Mouse (Mus musculus) heart, embryonic 14.5 days (tissue): Measurements from ENCODE around the gene Olfr1201. TPM values are rescaled to one million over a fixed set of nuclear protein-coding genes. Genes with fewer than 3 reads are reported as not detected.

Experiments used
- ATAC-seq: fragments of 200-750 bp; cut with Nextera tagmentation; 2 replicates; pipeline ENCODE4 v1.8.0; 2017; ENCODE audit warnings: low read depth, moderate TSS enrichment; ENCODE audit not compliant: insufficient number of reproducible peaks, insufficient read depth, low FRiP score
- H3K27ac ChIP-seq, 2 experiments: fragments of 200-500 bp in 1 of 2; fragments of 300-500 bp in 1 of 2; sonication (generic) in 1 of 2; replicated peaks in 1 of 2; 2 replicates each; pipeline ENCODE4 v1.5.1; 2012 to 2014; ENCODE audit warnings: low read depth in 2 of 2, low read length in 2 of 2, control low read depth in 1 of 2, mild to moderate bottlenecking in 1 of 2, mixed read lengths in 1 of 2; ENCODE audit not compliant: control insufficient read depth in 1 of 2, insufficient read depth in 1 of 2
- H3K27me3 ChIP-seq: fragments of 300-500 bp; sonication (generic); 2 replicates; pipeline ENCODE4 v1.6.1; 2014; ENCODE audit warnings: mild to moderate bottlenecking, low read length, control low read depth; ENCODE audit not compliant: control insufficient read depth, insufficient read depth
- H3K36me3 ChIP-seq: fragments of 300-500 bp; sonication (generic); 2 replicates; pipeline ENCODE4 v1.6.1; 2014; ENCODE audit warnings: mild to moderate bottlenecking, control low read depth, low read length, mixed read lengths; ENCODE audit not compliant: control insufficient read depth, insufficient read depth
- H3K4me1 ChIP-seq, 2 experiments: fragments of 200-500 bp in 1 of 2; fragments of 300-500 bp in 1 of 2; sonication (generic) in 1 of 2; 2 replicates each; pipeline ENCODE4 v1.6.1; 2012 to 2014; ENCODE audit warnings: low read length in 2 of 2, control low read depth in 1 of 2, mixed read lengths in 1 of 2; ENCODE audit not compliant: control insufficient read depth in 2 of 2, insufficient read depth in 2 of 2
- H3K4me2 ChIP-seq: fragments of 300-500 bp; sonication (generic); 2 replicates; pipeline ENCODE4 v1.6.1; 2014; ENCODE audit warnings: mild to moderate bottlenecking, low read length
- H3K4me3 ChIP-seq, 2 experiments: fragments of 200-500 bp in 1 of 2; fragments of 300-500 bp in 1 of 2; sonication (generic) in 1 of 2; 2 replicates each; pipeline ENCODE4 v1.5.1; 2012 to 2014; ENCODE audit warnings: low read length in 2 of 2, mild to moderate bottlenecking in 2 of 2, control low read depth in 1 of 2, low read depth in 1 of 2, moderate library complexity in 1 of 2; ENCODE audit not compliant: control insufficient read depth in 1 of 2, insufficient read depth in 1 of 2
- H3K9ac ChIP-seq: fragments of 300-500 bp; sonication (generic); 2 replicates; pipeline ENCODE4 v1.6.1; 2014; ENCODE audit warnings: mild to moderate bottlenecking, low read length
- H3K9me3 ChIP-seq: fragments of 300-500 bp; sonication (generic); 2 replicates; pipeline ENCODE4 v1.6.1; 2016; ENCODE audit warnings: low read length, control low read depth; ENCODE audit not compliant: control insufficient read depth
- WGBS: fragments of 180-500 bp; shearing (Covaris S2); extraction: QIAGEN DNeasy Blood & Tissue Kit; methylation state at CpG from one replicate; pipeline ENCODE4 v1.1.7; 2014; 5-methylcytosine and 5-hydroxymethylcytosine counted together
- polyA plus RNA-seq: library from polyadenylated mRNA; unstranded; fragments of >200 nt; fragmentation: Nextera tagmentation; extraction: Ambion mirVana; gene quantifications from 2 replicates; pipeline ENCODE4 v1.2.1, GENCODE M21; 2014

Gene Olfr1201
- not detected in 2 replicates for polyA plus RNA-seq

DNA sequence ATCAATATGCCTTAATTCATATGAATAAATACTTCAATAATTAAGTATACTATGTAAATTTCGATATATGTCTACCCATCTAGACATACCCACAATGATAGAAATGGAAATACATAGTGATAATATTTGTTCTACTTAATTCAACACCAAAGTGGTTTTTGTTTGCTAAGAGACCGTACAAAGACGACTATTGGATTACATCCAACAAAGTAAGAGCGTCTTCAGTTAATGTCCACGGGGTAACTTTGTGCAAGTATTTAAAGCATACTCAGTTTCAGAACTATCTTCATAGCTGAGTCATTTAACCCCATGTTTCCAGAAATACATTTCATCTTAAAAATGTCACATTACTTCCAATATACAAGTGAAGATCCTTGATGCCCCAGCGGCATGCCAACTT, at the start of gene Olfr1201:
TSS of gene Olfr1201 (plus strand) at position 301 of the 400 bp plus-strand sequence.
- H3K4me2 ChIP-seq: no peak within 1 kb of the TSS
- no peak within 1 kb of the TSS for H3K27ac ChIP-seq
- no peaks in the 10 kb centered on the region for H3K9me3 ChIP-seq
- no peak within 1 kb of the TSS for H3K9ac ChIP-seq
- no peak within 1 kb of the TSS for H3K4me3 ChIP-seq
- no peak for ATAC-seq
- no peaks in the 10 kb centered on the region for H3K27me3 ChIP-seq
- H3K4me1 ChIP-seq: no peaks in the 10 kb centered on the region
- no peaks in the 10 kb centered on the region for H3K36me3 ChIP-seq
- WGBS: 78% methylated on average over 6 of the region's 6 CpGs

GRCm38 (mm10) chr2:88743379-88743778, 49.5 kb upstream of the Olfr1201 start:
- Histone ChIP-seq H3K36me3 (no peaks in the 10 kb centered on the region), H3K4me2 (no peak overlapping the region), H3K4me1 (no peaks in the 10 kb centered on the region), H3K4me3 (no peak overlapping the region), H3K27ac (no peak overlapping the region), H3K27me3 (no peaks in the 10 kb centered on the region), H3K9ac (no peak overlapping the region), H3K9me3 (no peaks in the 10 kb centered on the region)
- WGBS: 62% methylated on average over 3 of the region's 3 CpGs
- ATAC-seq: no peak

DNA sequence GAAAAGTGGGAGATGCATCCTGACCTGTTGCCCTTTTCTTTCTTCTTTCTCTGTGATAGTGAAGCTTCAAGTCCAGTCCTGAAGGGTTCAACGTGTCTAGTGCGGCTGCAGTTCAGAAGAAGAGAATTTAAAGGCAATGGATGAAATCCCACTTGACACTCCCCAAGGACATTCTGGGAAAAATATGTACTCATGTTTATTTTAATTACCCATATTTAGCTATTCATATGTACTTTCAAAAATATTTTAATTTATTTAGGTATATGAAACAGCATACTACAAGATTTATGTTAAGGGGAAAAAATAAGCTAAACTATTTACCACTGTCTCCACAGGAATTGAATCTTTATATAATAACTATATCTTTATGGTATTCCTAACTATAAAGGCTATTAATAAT, 41.6 kb upstream of the Olfr1201 start, which contains the start of gene Olfr1198:
TSS of gene Olfr1198 (minus strand) at position 101 of the 400 bp plus-strand sequence.
- no peak for ATAC-seq
- H3K27ac ChIP-seq: no peak within 1 kb of the TSS
- no peaks in the 10 kb centered on the region for H3K36me3 ChIP-seq
- no peaks in the 10 kb centered on the region for H3K9me3 ChIP-seq
- no peaks in the 10 kb centered on the region for H3K27me3 ChIP-seq
- 74% methylated on average over 2 of the region's 2 CpGs for WGBS
- H3K9ac ChIP-seq: no peak within 1 kb of the TSS
- no peaks in the 10 kb centered on the region for H3K4me1 ChIP-seq
- H3K4me3 ChIP-seq: no peak within 1 kb of the TSS
- H3K4me2 ChIP-seq: no peak within 1 kb of the TSS

DNA sequence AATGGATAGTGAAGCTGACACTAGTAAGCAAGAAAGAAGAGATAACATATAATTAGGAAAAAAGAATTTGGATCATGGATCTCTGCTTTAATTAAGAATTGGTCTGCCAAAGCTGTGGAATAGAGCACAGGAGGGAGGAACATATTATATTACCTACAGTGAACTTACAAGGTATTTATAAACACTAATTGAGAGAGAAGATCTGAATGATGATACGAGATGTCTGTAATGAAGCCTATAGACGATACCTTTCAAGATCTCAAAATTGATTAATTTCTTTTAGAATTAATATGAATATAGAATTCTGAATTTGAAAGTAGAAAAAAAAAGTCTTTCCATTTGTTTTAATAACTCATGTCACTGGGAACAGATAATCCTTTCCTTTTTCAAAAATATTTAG, 32.5 kb upstream of the Olfr1201 start, which contains the start of gene Olfr1199:
TSS of gene Olfr1199 (minus strand) at position 101 of the 400 bp plus-strand sequence.
- Histone ChIP-seq H3K9me3 (no peaks in the 10 kb centered on the region), H3K36me3 (no peaks in the 10 kb centered on the region), H3K4me3 (no peak within 1 kb of the TSS), H3K4me1 (no peaks in the 10 kb centered on the region), H3K27me3 (no peaks in the 10 kb centered on the region), H3K9ac (no peak within 1 kb of the TSS), H3K27ac (no peak within 1 kb of the TSS), H3K4me2 (no peak within 1 kb of the TSS)
- no peak for ATAC-seq
- 83% methylated on average over 2 of the region's 2 CpGs for WGBS

- Histone ChIP-seq H3K9me3 (no peaks in the 10 kb centered on the region), H3K9ac (no peak within 1 kb of the TSS), H3K27me3 (no peaks in the 10 kb centered on the region), H3K4me1 (no peaks in the 10 kb centered on the region), H3K36me3 (no peaks in the 10 kb centered on the region), H3K27ac (no peak within 1 kb of the TSS), H3K4me3 (no peak within 1 kb of the TSS), H3K4me2 (no peak within 1 kb of the TSS)
- no peak for ATAC-seq
- 65% methylated on average over 2 of the region's 2 CpGs for WGBS
Observed at GRCm38 (mm10) chr2:88770388-88770787, 22.4 kb upstream of the Olfr1201 start, which contains the start of gene Olfr1200. Gene Olfr1200 (minus strand): TSS chr2:88770488.

DNA sequence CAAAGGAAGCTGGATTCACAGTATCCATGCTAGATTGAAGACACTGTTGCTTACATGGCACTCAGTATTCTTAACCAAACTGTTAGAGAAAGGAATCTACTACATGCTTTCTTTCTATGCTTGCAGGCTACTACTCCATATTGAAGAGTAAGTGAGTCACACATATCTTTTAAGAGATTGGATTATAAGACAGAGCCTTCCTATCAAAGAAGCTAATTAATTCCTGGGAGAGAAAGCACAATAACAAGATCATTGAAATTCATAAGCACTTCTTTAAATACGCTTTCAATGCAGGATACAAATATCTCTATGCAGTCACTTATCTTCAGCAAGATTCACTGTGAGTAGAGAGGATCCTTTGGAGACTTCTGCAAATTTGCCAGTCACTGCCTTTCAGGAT, 21.4 kb downstream of the Olfr1201 start, which contains the start of gene Olfr1202:
TSS of gene Olfr1202 (plus strand) at position 301 of the 400 bp plus-strand sequence.
- H3K4me1 ChIP-seq: no peaks in the 10 kb centered on the region
- no peaks in the 10 kb centered on the region for H3K36me3 ChIP-seq
- no peak within 1 kb of the TSS for H3K4me2 ChIP-seq
- no peak within 1 kb of the TSS for H3K27ac ChIP-seq
- H3K27me3 ChIP-seq: no peaks in the 10 kb centered on the region
- no peak for ATAC-seq
- H3K9ac ChIP-seq: no peak within 1 kb of the TSS
- no peaks in the 10 kb centered on the region for H3K9me3 ChIP-seq
- 72% methylated on average over 1 of the region's 1 CpGs for WGBS
- no peak within 1 kb of the TSS for H3K4me3 ChIP-seq

GRCm38 (mm10) chr2:88829437-88829836, 36.6 kb downstream of the Olfr1201 start, which contains the start of gene Olfr1205:
Gene Olfr1205 (plus strand): TSS chr2:88829737.
- ATAC-seq: no peak
- no peaks in the 10 kb centered on the region for H3K27me3 ChIP-seq

DNA sequence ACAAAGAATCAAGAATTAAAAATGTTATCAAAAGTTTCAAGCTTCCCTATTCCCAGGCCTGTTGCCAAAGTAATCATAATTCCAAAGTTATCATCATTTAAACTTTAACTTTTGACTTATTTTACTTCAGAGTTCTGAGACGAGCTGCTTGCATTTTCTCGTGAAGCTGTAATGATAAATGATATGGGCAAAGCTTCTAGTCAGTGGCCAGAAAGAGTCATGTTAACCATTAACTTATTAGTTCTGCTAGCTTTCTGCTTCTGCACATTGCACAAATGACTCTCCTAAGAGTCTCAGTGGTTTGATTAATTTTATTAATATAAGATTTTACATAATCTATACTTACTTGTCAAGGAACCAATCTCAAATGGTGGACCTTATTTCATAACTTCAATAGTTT, 45.6 kb downstream of the Olfr1201 start:
- Histone ChIP-seq H3K4me3 (no peak overlapping the region), H3K27me3 (no peaks in the 10 kb centered on the region), H3K9me3 (no peaks in the 10 kb centered on the region), H3K9ac (no peak overlapping the region), H3K36me3 (no peaks in the 10 kb centered on the region), H3K4me1 (no peaks in the 10 kb centered on the region), H3K27ac (no peak overlapping the region), H3K4me2 (no peak overlapping the region)
- WGBS: 78% methylated on average over 2 of the region's 2 CpGs
- ATAC-seq: no peak

More at GRCm38 (mm10) chr2:88829437-88829836, 36.6 kb downstream of the Olfr1201 start, which contains the start of gene Olfr1205:
- no peak within 1 kb of the TSS for H3K27ac ChIP-seq
- no peak within 1 kb of the TSS for H3K4me2 ChIP-seq
- no peaks in the 10 kb centered on the region for H3K4me1 ChIP-seq
- no peaks in the 10 kb centered on the region for H3K9me3 ChIP-seq
- H3K36me3 ChIP-seq: no peaks in the 10 kb centered on the region
- 76% methylated on average over 2 of the region's 2 CpGs for WGBS
- H3K9ac ChIP-seq: no peak within 1 kb of the TSS
- H3K4me3 ChIP-seq: no peak within 1 kb of the TSS
